In the genomic region with DNA sequence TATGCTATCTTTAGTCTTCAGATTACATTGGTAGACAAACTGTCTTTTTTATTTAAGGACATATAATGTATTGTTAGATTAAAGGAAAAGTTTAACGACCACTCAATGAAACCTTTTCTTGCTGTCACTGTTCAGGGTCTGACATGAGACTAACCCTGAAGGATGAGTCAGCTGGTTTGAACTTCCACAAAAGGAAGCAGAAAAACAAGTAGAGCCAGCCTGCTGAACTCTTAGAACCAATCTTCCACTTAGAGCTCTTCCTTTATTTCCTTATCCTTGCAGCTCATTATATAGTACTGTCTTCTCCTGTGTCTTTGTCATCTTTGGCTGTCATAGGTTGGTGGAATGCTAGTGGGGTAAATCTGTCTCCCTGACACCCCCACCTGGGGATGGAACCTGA, we compare ENCODE assay signal across 7 mouse cellular contexts. TPM values are rescaled to one million over a fixed set of nuclear protein-coding genes. Genes with fewer than 3 reads are reported as not detected.
DNase-seq lines count a peak whose midpoint lies in the region; ATAC-seq and TF ChIP-seq lines count a peak whose summit lies in the region.

No protein-coding gene starts in this region.

- 52% methylated on average over 1 of the region's 1 CpGs for WGBS in forebrain, postnatal 0 days
- WGBS in liver, postnatal 0 days (ENCODE audit: insufficient replicate concordance) = 15% methylated on average over 1 of the region's 1 CpGs
- 2% methylated on average over 1 of the region's 1 CpGs for WGBS in thymus, adult 2 months

- peaks cover 6% of the 10 kb centered on the region for H3K36me3 ChIP-seq in ES-E14 (ENCODE audit: control insufficient read depth, insufficient read depth, low read length, poor library complexity, severe bottlenecking)
- H3K36me3 ChIP-seq in forebrain, postnatal 0 days (ENCODE audit: insufficient read depth) = peaks cover 24% of the 10 kb centered on the region
- peaks cover 29% of the 10 kb centered on the region for H3K36me3 ChIP-seq in liver, postnatal 0 days (replicated peaks; ENCODE audit: insufficient read depth, low read length)
- H3K36me3 ChIP-seq in thymus, adult 2 months (ENCODE audit: control insufficient read depth, insufficient read depth, low read length) = peaks cover 11% of the 10 kb centered on the region

- no peak for TF ChIP-seq CTCF in forebrain, postnatal 0 days (IDR thresholded peaks at IDR 0.05; ENCODE audit: low read depth)
- TF ChIP-seq CTCF in liver, postnatal 0 days (IDR thresholded peaks at IDR 0.05; ENCODE audit: low read depth) = no peak
- no peak for TF ChIP-seq CTCF in thymus, adult 2 months (IDR thresholded peaks at IDR 0.05; ENCODE audit: borderline replicate concordance, control insufficient read depth, extremely low read depth, insufficient read depth, low read length, poor library complexity)

- DNase-seq in 416B (ENCODE audit: low read depth) = peak; percentile 74
- DNase-seq in ES-E14 (ENCODE audit: low read depth, low spot score) = no peak
- DNase-seq in forebrain, postnatal 0 days = no peak
- no peak for DNase-seq in liver, postnatal 0 days
- no peak for DNase-seq in right cerebral cortex, postnatal 4 days
- DNase-seq in gastrocnemius, postnatal 4 days (ENCODE audit: low spot score in 2 of 2) = no peak
- no peak for DNase-seq in thymus, adult 2 months

- in situ Hi-C loops in ES-E14 (cut with MboI; ENCODE audit: low sequenced_read_pairs in 2 of 2, unreplicated experiment in 2 of 2) = loop anchor here in 1 of 2 experiments (25.0 kb wide), 1 partner anchor 406 kb away; no protein-coding TSS in a partner anchor

- TF ChIP-seq EP300 in liver, postnatal 0 days (IDR thresholded peaks at IDR 0.05; ENCODE audit: low read depth) = no peak

- H3K4me1 ChIP-seq in ES-E14 (ENCODE audit: control insufficient read depth in 2 of 2, insufficient read depth in 2 of 2, low read length in 2 of 2, poor library complexity in 1 of 2) = peaks cover 3 to 6% of the 10 kb centered on the region in 2 experiments; a peak in 2 of 4 replicates
- H3K4me1 ChIP-seq in forebrain, postnatal 0 days (ENCODE audit: insufficient read depth) = peaks cover 10% of the 10 kb centered on the region; the same call in 1 of the 2 replicates
- H3K4me1 ChIP-seq in liver, postnatal 0 days (ENCODE audit: insufficient read depth) = peaks cover 26% of the 10 kb centered on the region
- H3K4me1 ChIP-seq in thymus, adult 2 months (replicated peaks; ENCODE audit: control insufficient read depth, insufficient read depth, low read length) = peaks cover 5% of the 10 kb centered on the region

- no peaks in the 10 kb centered on the region for H3K27me3 ChIP-seq in forebrain, postnatal 0 days (ENCODE audit: insufficient read depth, low read length)
- no peaks in the 10 kb centered on the region for H3K27me3 ChIP-seq in liver, postnatal 0 days (ENCODE audit: insufficient read depth, low read length)
- H3K27me3 ChIP-seq in thymus, adult 2 months (ENCODE audit: control insufficient read depth, insufficient read depth, low read length) = no peaks in the 10 kb centered on the region

- H3K4me2 ChIP-seq in forebrain, postnatal 0 days (ENCODE audit: low read depth) = peak overlapping the region; percentile 77
- peak overlapping the region; percentile 88 for H3K4me2 ChIP-seq in liver, postnatal 0 days (ENCODE audit: low read depth, low read length)

- no peak overlapping the region for H3K9ac ChIP-seq in ES-E14 (ENCODE audit: insufficient read depth, low read depth, low read length, poor library complexity, severe bottlenecking)
- H3K9ac ChIP-seq in forebrain, postnatal 0 days = no peak overlapping the region
- H3K9ac ChIP-seq in liver, postnatal 0 days (replicated peaks) = peak overlapping the region; percentile 39

- no peak for TF ChIP-seq POLR2A in thymus, adult 2 months (IDR thresholded peaks at IDR 0.05; ENCODE audit: control insufficient read depth, extremely low read depth, insufficient read depth, low read length, poor library complexity)

- ATAC-seq in forebrain, postnatal 0 days = no peak
- ATAC-seq in liver, postnatal 0 days = no peak

- H3K4me3 ChIP-seq in ES-E14 (ENCODE audit: insufficient read depth in 1 of 2, low read depth in 1 of 2, low read length in 2 of 2, poor library complexity in 1 of 2, severe bottlenecking in 1 of 2) = no peak overlapping the region
- peak overlapping the region; percentile 68 for H3K4me3 ChIP-seq in forebrain, postnatal 0 days (ENCODE audit: low read depth, low read length)
- peak overlapping the region; percentile 94 for H3K4me3 ChIP-seq in liver, postnatal 0 days (ENCODE audit: low read depth, low read length)
- no peak overlapping the region for H3K4me3 ChIP-seq in thymus, adult 2 months (ENCODE audit: control insufficient read depth, insufficient read depth, low read length)

- H3K27ac ChIP-seq in ES-E14 (ENCODE audit: insufficient read depth, low read depth, low read length, poor library complexity, severe bottlenecking) = no peak overlapping the region
- no peak overlapping the region for H3K27ac ChIP-seq in forebrain, postnatal 0 days (ENCODE audit: low read depth, low read length)
- peak overlapping the region; percentile 77 for H3K27ac ChIP-seq in liver, postnatal 0 days (ENCODE audit: low read depth)
- no peak overlapping the region for H3K27ac ChIP-seq in thymus, adult 2 months (ENCODE audit: control insufficient read depth, insufficient read depth, low read length)

- no peaks in the 10 kb centered on the region for H3K9me3 ChIP-seq in ES-E14 (ENCODE audit: control insufficient read depth, insufficient read depth, low read depth, low read length)
- H3K9me3 ChIP-seq in forebrain, postnatal 0 days (ENCODE audit: low read length) = no peaks in the 10 kb centered on the region
- H3K9me3 ChIP-seq in liver, postnatal 0 days (ENCODE audit: low read length) = no peaks in the 10 kb centered on the region

TF ChIP-seq in ES-E14, 5 proteins besides CTCF, POLR2A, EP300 and RAD21:
- TF ChIP-seq CHD2 (IDR thresholded peaks at IDR 0.05; ENCODE audit: low read depth, low read length) = no peak
- TF ChIP-seq MAFK (IDR thresholded peaks at IDR 0.05; ENCODE audit: insufficient read depth, low read depth, low read length) = 0 out of 2 replicates have a peak, but pooled peaks have one; percentile 14

RNA-seq across cellular contexts. Expression of a gene that starts 1.2 kb away (rescaled TPM):
- total RNA-seq in ES-E14 (2012; rRNA removed) = 10.7 and 18.3 TPM in 2 replicates
- 58.2 and 61.2 TPM in 2 replicates for total RNA-seq in forebrain, postnatal 0 days (2014; rRNA removed)
- 54.9 and 62.3 TPM in 2 replicates for polyA plus RNA-seq in forebrain, postnatal 0 days (2015; fragmentation: Nextera tagmentation; extraction: Ambion mirVana)
- 25.6 and 26.3 TPM in 2 replicates for polyA plus RNA-seq in liver, postnatal 0 days (2015; fragmentation: Nextera tagmentation; extraction: Ambion mirVana)
- 10 to 100 TPM; 32.1 to 33.2 TPM for total RNA-seq in gastrocnemius, postnatal 4 days (2021)
- 35.4 and 44.5 TPM in 2 replicates for polyA plus RNA-seq in thymus, adult 2 months (2012; rRNA removed)

RNA-seq across cellular contexts. Expression of a gene that starts 32.2 kb away (rescaled TPM):
- total RNA-seq in ES-E14 (2012; rRNA removed) = 85.5 and 112 TPM in 2 replicates
- 80.4 and 93.3 TPM in 2 replicates for total RNA-seq in forebrain, postnatal 0 days (2014; rRNA removed)
- polyA plus RNA-seq in forebrain, postnatal 0 days (2015; fragmentation: Nextera tagmentation; extraction: Ambion mirVana) = 45.9 and 55.1 TPM in 2 replicates
- polyA plus RNA-seq in liver, postnatal 0 days (2015; fragmentation: Nextera tagmentation; extraction: Ambion mirVana) = 18.8 and 19.8 TPM in 2 replicates
- 10 to 100 TPM; 33.9 to 49.0 TPM for total RNA-seq in gastrocnemius, postnatal 4 days (2021)
- 116 and 124 TPM in 2 replicates for polyA plus RNA-seq in thymus, adult 2 months (2012; rRNA removed)

RNA-seq across cellular contexts. Expression of a gene that starts 57.1 kb away (rescaled TPM):
- 12.4 and 13.9 TPM in 2 replicates for total RNA-seq in ES-E14 (2012; rRNA removed)
- total RNA-seq in forebrain, postnatal 0 days (2014; rRNA removed) = 147 and 164 TPM in 2 replicates
- polyA plus RNA-seq in forebrain, postnatal 0 days (2015; fragmentation: Nextera tagmentation; extraction: Ambion mirVana) = 197 and 240 TPM in 2 replicates
- polyA plus RNA-seq in liver, postnatal 0 days (2015; fragmentation: Nextera tagmentation; extraction: Ambion mirVana) = 0.36 and 0.51 TPM in 2 replicates
- total RNA-seq in gastrocnemius, postnatal 4 days (2021) = 1 to 10 TPM; 5.5 to 6.2 TPM
- 3.2 and 3.5 TPM in 2 replicates for polyA plus RNA-seq in thymus, adult 2 months (2012; rRNA removed)

Comparison
In these comparisons a context has a peak if more than half of its experiments do, and no peak if none do; other contexts are left out.
1. H3K4me3 ChIP-seq: peak in forebrain, postnatal 0 days (single experiment) and liver, postnatal 0 days (single experiment); none in ES-E14 (0 of 2) and thymus, adult 2 months (single experiment).